Mouse (Mus musculus): Measurements from ENCODE around the gene Rims1. TPM values are rescaled to one million over a fixed set of nuclear protein-coding genes. Genes with fewer than 3 reads are reported as not detected.
A peak's percentile ranks its signal among the peaks of the same experiment; 100 is the strongest.

The Rims1 gene
- polyA plus RNA-seq, 1 experiment from 2014 or later = 6.2 TPM

DNA sequence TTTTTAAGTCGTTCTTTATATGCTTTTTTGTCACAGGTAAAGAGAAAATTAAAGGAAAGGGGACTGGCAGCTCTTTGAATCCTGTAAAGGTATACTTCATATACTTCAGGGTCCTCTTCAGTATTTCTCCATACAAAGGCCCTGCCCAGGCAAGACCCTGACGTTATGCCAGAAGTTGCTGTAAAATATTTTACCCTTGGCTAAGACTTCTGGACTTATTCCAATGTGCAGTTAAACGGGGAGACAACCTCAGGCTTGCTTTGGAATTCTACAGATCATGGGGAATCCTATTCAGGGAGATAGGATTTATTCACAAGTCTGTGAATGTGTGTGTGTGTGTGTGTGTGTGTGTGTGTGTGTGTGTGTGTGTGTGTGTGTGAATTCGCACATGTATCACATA is 270.7 kb downstream of the Rims1 start:
- Histone ChIP-seq H3K9me3 (ENCODE audit: control insufficient read depth) (no peaks in the 10 kb centered on the region), H3K27ac (ENCODE audit: low read depth, low read length) (no peak overlapping the region), H3K4me2 (replicated peaks; ENCODE audit: low read depth) (no peak overlapping the region), H3K4me1 (replicated peaks; ENCODE audit: control insufficient read depth, insufficient read depth, low read length) (no peaks in the 10 kb centered on the region), H3K27me3 (replicated peaks; ENCODE audit: control insufficient read depth, insufficient read depth, low read length) (peaks cover 19% of the 10 kb centered on the region), H3K4me3 (ENCODE audit: low read depth, low read length) (no peak overlapping the region), H3K9ac (ENCODE audit: low read depth, low read length) (no peak overlapping the region), H3K36me3 (ENCODE audit: control insufficient read depth, insufficient read depth) (no peaks in the 10 kb centered on the region)
- ATAC-seq = no peak
- TF ChIP-seq CTCF (IDR thresholded peaks at IDR 0.05; ENCODE audit: low read depth) = no peak
- 58% methylated on average over 4 of the region's 4 CpGs for WGBS

DNA sequence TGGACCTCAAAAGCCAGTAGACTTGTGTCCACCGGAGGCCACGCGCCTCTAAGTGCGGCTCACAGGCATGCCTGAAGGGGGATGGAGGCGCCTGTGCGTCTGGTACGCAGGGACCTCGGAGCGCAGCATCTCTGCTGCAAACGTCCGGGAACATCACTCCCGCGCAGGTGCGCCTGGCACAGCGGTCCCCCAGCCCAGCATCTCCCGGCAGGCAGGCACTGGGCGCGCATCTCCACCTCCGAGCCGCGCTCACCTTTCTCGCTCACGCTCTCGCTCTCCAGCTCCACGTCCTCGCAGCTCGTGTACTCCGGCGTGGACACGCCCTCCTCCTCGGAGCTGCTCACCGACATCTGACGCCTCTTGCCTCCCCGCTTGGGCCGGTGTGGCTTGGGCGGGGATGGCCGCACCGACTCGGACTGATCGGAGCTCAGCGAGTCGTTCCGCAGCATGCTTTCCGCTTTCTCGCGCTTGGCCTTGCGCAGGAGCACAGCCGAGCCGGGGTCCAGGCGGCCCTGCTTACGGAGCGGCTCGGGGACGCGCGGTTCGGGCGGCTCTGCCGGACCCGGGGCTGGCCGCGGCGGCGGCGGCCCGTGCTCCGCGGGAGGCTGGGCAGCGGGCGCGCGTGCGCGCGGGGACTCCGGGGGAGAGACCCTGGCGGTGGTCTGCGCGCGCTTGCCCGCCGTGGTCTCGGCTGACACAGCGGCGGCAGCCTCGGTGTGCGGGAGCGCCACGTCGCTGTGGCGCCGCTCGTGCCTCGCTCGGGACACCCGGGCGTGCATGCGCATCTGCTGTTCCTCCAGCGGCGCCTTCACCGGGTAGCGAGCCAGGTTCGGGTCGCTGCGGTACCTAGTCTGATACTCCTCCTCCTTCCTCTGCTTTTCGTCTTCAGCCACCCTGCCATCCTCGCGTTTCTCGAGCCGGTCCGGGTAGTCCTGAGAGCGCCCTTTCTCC is 272.4 kb downstream of the Rims1 start:
- H3K4me1 ChIP-seq (replicated peaks; ENCODE audit: control insufficient read depth, insufficient read depth, low read length) = no peaks in the 10 kb centered on the region
- TF ChIP-seq CTCF (IDR thresholded peaks at IDR 0.05; ENCODE audit: low read depth) = no peak
- ATAC-seq = peak; percentile 54
- no peaks in the 10 kb centered on the region for H3K9me3 ChIP-seq (ENCODE audit: control insufficient read depth)
- under 1% methylated on average over 110 of the region's 112 CpGs for WGBS
- H3K4me3 ChIP-seq (ENCODE audit: low read depth, low read length) = peak overlapping the region; percentile 55
- no peaks in the 10 kb centered on the region for H3K36me3 ChIP-seq (ENCODE audit: control insufficient read depth, insufficient read depth)
- no peak overlapping the region for H3K9ac ChIP-seq (ENCODE audit: low read depth, low read length)
- peaks cover 19% of the 10 kb centered on the region for H3K27me3 ChIP-seq (replicated peaks; ENCODE audit: control insufficient read depth, insufficient read depth, low read length)
- H3K4me2 ChIP-seq (replicated peaks; ENCODE audit: low read depth) = peak overlapping the region; percentile 95
- H3K27ac ChIP-seq (ENCODE audit: low read depth, low read length) = no peak overlapping the region

DNA sequence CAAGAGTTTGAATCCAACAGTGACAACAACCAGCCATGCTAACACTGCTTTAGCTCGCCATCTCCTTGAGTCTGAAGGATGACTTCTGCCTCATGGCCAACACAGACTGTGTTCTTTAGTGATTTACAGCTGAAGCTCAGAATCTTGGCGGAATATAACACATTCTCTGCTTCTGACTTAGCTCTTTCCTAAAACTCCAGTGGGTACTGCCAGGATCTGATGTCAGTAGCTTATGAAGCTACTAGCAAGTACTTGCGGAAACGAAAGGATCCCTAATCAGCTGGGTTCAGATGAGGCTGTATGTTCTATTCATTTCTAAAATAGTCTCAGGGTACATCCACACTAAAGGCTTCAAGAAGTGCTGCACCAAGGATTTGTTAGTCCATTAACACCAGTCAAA is 290.7 kb downstream of the Rims1 start:
- TF ChIP-seq CTCF (IDR thresholded peaks at IDR 0.05; ENCODE audit: low read depth) = no peak
- no peak for ATAC-seq
- WGBS = 87% methylated on average over 4 of the region's 4 CpGs

DNA sequence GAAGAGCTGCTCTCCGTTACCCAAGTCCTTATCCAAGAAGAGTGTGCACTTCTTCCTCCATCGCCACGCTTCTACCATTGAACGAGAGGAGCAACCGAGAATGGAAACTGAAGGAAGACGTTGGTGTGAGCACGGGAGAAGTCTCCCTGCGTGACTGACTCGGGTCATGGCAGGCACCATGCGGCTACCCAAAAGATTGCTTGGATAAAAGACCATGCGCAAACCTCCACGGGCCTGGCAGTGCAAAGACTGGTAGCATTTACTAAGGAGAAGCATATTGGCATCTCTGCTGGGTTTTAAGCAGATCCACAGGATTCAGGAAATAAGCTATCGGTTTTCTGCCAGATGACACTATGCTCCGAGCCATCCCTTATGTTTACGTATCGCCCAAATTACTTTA is 293.4 kb downstream of the Rims1 start:
- H3K36me3 ChIP-seq (ENCODE audit: control insufficient read depth, insufficient read depth) = no peaks in the 10 kb centered on the region
- no peak overlapping the region for H3K27ac ChIP-seq (ENCODE audit: low read depth, low read length)
- no peak for TF ChIP-seq CTCF (IDR thresholded peaks at IDR 0.05; ENCODE audit: low read depth)
- no peaks in the 10 kb centered on the region for H3K4me1 ChIP-seq (replicated peaks; ENCODE audit: control insufficient read depth, insufficient read depth, low read length)
- no peak for ATAC-seq
- 87% methylated on average over 16 of the region's 16 CpGs for WGBS
- no peak overlapping the region for H3K4me3 ChIP-seq (ENCODE audit: low read depth, low read length)
- no peaks in the 10 kb centered on the region for H3K9me3 ChIP-seq (ENCODE audit: control insufficient read depth)
- no peak overlapping the region for H3K4me2 ChIP-seq (replicated peaks; ENCODE audit: low read depth)
- no peaks in the 10 kb centered on the region for H3K27me3 ChIP-seq (replicated peaks; ENCODE audit: control insufficient read depth, insufficient read depth, low read length)
- H3K9ac ChIP-seq (ENCODE audit: low read depth, low read length) = no peak overlapping the region

More for the DNA sequence above, 290.7 kb downstream of the Rims1 start:
- H3K9me3 ChIP-seq (ENCODE audit: control insufficient read depth) = no peaks in the 10 kb centered on the region
- H3K27me3 ChIP-seq (replicated peaks; ENCODE audit: control insufficient read depth, insufficient read depth, low read length) = no peaks in the 10 kb centered on the region
- H3K9ac ChIP-seq (ENCODE audit: low read depth, low read length) = no peak overlapping the region
- H3K4me3 ChIP-seq (ENCODE audit: low read depth, low read length) = no peak overlapping the region
- H3K4me2 ChIP-seq (replicated peaks; ENCODE audit: low read depth) = no peak overlapping the region
- no peaks in the 10 kb centered on the region for H3K4me1 ChIP-seq (replicated peaks; ENCODE audit: control insufficient read depth, insufficient read depth, low read length)
- no peak overlapping the region for H3K27ac ChIP-seq (ENCODE audit: low read depth, low read length)
- no peaks in the 10 kb centered on the region for H3K36me3 ChIP-seq (ENCODE audit: control insufficient read depth, insufficient read depth)

DNA sequence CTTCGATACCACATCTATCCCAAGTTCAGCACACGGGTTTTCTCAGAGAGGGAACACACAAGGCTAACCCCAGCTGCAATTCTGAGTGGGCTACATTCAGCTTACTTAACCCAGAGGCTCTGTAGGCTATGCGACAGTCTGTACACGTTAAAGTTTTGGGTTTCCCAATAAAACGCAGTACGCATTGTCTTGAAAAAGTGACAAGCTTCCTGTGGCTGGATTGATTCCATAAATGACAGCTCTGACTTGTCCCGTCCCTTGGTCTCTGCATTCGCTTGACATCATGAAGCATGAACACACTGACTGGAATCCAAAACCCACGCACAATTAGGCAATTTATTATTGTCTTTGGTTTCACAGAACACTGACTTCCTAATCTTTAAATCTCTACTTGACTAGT is 294.2 kb downstream of the Rims1 start:
- no peak for TF ChIP-seq CTCF (IDR thresholded peaks at IDR 0.05; ENCODE audit: low read depth)
- Histone ChIP-seq H3K36me3 (ENCODE audit: control insufficient read depth, insufficient read depth) (no peaks in the 10 kb centered on the region), H3K4me2 (replicated peaks; ENCODE audit: low read depth) (no peak overlapping the region), H3K27me3 (replicated peaks; ENCODE audit: control insufficient read depth, insufficient read depth, low read length) (no peaks in the 10 kb centered on the region), H3K4me3 (ENCODE audit: low read depth, low read length) (no peak overlapping the region), H3K4me1 (replicated peaks; ENCODE audit: control insufficient read depth, insufficient read depth, low read length) (no peaks in the 10 kb centered on the region), H3K27ac (ENCODE audit: low read depth, low read length) (no peak overlapping the region), H3K9me3 (ENCODE audit: control insufficient read depth) (no peaks in the 10 kb centered on the region), H3K9ac (ENCODE audit: low read depth, low read length) (no peak overlapping the region)
- 80% methylated on average over 9 of the region's 9 CpGs for WGBS
- ATAC-seq = no peak

DNA sequence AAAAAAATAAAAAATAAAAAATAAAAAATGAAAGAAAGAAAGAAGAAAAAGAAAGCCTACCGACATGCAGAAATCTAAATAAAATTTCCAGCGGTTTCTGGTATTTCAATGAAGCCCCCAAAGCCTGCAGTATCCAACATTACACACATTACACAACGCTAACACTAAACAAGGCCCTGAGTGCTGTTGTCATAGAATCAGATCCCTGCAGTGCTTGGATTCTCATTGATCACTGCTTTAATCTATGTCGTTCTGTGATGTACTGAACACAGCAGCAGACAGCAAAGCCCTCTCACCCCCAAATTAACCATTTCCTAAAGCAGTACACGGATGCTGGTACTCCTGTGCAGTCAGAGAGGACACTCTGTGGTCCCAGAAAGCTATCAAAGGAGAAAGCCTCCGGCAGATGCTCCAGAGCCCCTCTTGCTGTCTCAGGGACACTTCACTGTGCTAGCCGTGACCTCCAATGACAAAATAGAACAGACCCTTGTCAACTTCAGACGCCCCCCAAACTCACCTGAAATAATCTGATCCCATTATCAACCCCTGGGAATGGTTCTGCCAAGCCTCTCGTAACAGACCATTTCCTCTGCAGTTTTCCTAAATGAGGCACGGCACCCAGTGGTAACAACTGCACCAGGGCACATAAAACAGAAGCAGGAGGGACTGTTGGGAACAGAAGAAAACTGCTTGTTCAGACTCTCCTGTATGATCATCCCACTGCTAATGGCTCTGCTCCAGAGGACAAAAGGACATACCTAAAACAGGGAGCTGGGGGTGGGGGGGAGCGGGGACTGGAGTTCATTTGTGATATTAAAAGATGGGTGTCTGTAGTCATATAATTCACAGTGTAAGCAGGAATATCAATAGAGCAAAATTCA is 296.8 kb downstream of the Rims1 start:
- ATAC-seq = no peak
- no peak overlapping the region for H3K4me3 ChIP-seq (ENCODE audit: low read depth, low read length)
- H3K36me3 ChIP-seq (ENCODE audit: control insufficient read depth, insufficient read depth) = no peaks in the 10 kb centered on the region
- no peaks in the 10 kb centered on the region for H3K27me3 ChIP-seq (replicated peaks; ENCODE audit: control insufficient read depth, insufficient read depth, low read length)
- no peak overlapping the region for H3K4me2 ChIP-seq (replicated peaks; ENCODE audit: low read depth)
- no peak overlapping the region for H3K9ac ChIP-seq (ENCODE audit: low read depth, low read length)
- H3K27ac ChIP-seq (ENCODE audit: low read depth, low read length) = no peak overlapping the region
- TF ChIP-seq CTCF (IDR thresholded peaks at IDR 0.05; ENCODE audit: low read depth) = no peak
- WGBS = 77% methylated on average over 11 of the region's 11 CpGs
- no peaks in the 10 kb centered on the region for H3K9me3 ChIP-seq (ENCODE audit: control insufficient read depth)
- no peaks in the 10 kb centered on the region for H3K4me1 ChIP-seq (replicated peaks; ENCODE audit: control insufficient read depth, insufficient read depth, low read length)
